Mouse (Mus musculus) embryonic facial prominence, embryonic 11.5 days (tissue): Measurements from ENCODE around the gene Slc36a1. TPM values are rescaled to one million over a fixed set of nuclear protein-coding genes. Genes with fewer than 3 reads are reported as not detected.
A peak's percentile ranks its signal among the peaks of the same experiment; 100 is the strongest.

Experiments used
- ATAC-seq: fragments of 200-750 bp; cut with Nextera tagmentation; replicated peaks from 2 replicates; pipeline ENCODE4 v1.8.0; 2017; ENCODE audit warnings: low read depth; ENCODE audit not compliant: insufficient number of reproducible peaks, low FRiP score, low TSS enrichment
- DNase-seq: peaks from one replicate; pipeline ENCODE4 v3.0.0-alpha.2; 2015; ENCODE audit warnings: low spot score
- H3K27ac ChIP-seq: fragments of 300-500 bp; sonication (generic); replicated peaks from 2 replicates; pipeline ENCODE4 v1.5.1; 2014; ENCODE audit warnings: mild to moderate bottlenecking, low read depth, low read length, control low read depth
- H3K27me3 ChIP-seq: fragments of 300-500 bp; sonication (generic); 2 replicates; pipeline ENCODE4 v1.6.1; 2014; ENCODE audit warnings: mild to moderate bottlenecking, low read length, moderate library complexity, mixed read lengths; ENCODE audit not compliant: control insufficient read depth, insufficient read depth
- H3K36me3 ChIP-seq: fragments of 300-500 bp; sonication (generic); replicated peaks from 2 replicates; pipeline ENCODE4 v1.6.1; 2014; ENCODE audit warnings: low read depth, mild to moderate bottlenecking, low read length, moderate library complexity, mixed read lengths; ENCODE audit not compliant: control insufficient read depth, insufficient read depth
- H3K4me1 ChIP-seq: fragments of 300-500 bp; sonication (generic); 2 replicates; pipeline ENCODE4 v1.6.1; 2014; ENCODE audit warnings: low read length, mixed read lengths; ENCODE audit not compliant: control insufficient read depth, insufficient read depth
- H3K4me2 ChIP-seq: fragments of 300-500 bp; sonication (generic); 2 replicates; pipeline ENCODE4 v1.6.1; 2014; ENCODE audit warnings: low read depth, mild to moderate bottlenecking, control low read depth, low read length, moderate library complexity
- H3K4me3 ChIP-seq: fragments of 300-500 bp; sonication (generic); 2 replicates; pipeline ENCODE4 v1.5.1; 2014; ENCODE audit warnings: low read depth, low read length, control low read depth
- H3K9ac ChIP-seq: fragments of 300-500 bp; sonication (generic); replicated peaks from 2 replicates; pipeline ENCODE4 v1.6.1; 2014; ENCODE audit warnings: mild to moderate bottlenecking, control low read depth, low read length
- H3K9me3 ChIP-seq: fragments of 300-500 bp; sonication (generic); replicated peaks from 2 replicates; pipeline ENCODE4 v1.6.1; 2016; ENCODE audit warnings: mild to moderate bottlenecking, low read length, inconsistent platforms, mixed read lengths; ENCODE audit not compliant: control insufficient read depth
- WGBS: fragments of 180-500 bp; shearing (Covaris S2); extraction: QIAGEN DNeasy Blood & Tissue Kit; methylation state at CpG from one replicate; pipeline ENCODE4 v1.1.7; 2014; 5-methylcytosine and 5-hydroxymethylcytosine counted together
- polyA plus RNA-seq: library from polyadenylated mRNA; unstranded; fragments of >200 nt; fragmentation: Nextera tagmentation; extraction: Ambion mirVana; gene quantifications from 2 replicates; pipeline ENCODE4 v1.2.1, GENCODE M21; 2014

Slc36a1 gene
- polyA plus RNA-seq, 1 experiment from 2014 or later: 1.9 TPM

DNA sequence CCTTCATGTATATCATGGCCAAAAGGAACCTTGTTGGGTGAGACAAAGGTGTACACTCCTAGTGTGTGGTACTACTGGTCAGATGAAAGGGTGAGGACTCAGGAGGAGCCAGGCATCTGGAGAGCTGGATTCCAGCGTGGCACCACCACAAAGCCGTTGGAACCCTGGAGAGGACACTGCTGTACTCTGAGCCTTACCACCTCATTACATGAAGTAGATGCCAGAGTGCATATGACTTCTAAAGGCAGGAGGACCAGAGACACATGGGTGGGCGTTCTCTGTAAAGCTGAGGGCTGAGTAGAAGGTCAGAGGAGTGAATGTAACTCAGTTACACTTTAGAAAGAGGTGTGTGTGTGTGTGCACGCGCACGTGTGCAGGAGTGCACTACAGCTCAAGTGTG, 16.4 kb upstream of the Slc36a1 start:
- Histone ChIP-seq H3K9me3 (no peaks in the 10 kb centered on the region), H3K4me1 (no peaks in the 10 kb centered on the region), H3K27ac (no peak overlapping the region), H3K9ac (no peak overlapping the region), H3K4me2 (no peak overlapping the region), H3K27me3 (no peaks in the 10 kb centered on the region), H3K36me3 (no peaks in the 10 kb centered on the region), H3K4me3 (no peak overlapping the region)
- DNase-seq (no peak), ATAC-seq (no peak)
- WGBS: 87% methylated on average over 6 of the region's 6 CpGs

DNA sequence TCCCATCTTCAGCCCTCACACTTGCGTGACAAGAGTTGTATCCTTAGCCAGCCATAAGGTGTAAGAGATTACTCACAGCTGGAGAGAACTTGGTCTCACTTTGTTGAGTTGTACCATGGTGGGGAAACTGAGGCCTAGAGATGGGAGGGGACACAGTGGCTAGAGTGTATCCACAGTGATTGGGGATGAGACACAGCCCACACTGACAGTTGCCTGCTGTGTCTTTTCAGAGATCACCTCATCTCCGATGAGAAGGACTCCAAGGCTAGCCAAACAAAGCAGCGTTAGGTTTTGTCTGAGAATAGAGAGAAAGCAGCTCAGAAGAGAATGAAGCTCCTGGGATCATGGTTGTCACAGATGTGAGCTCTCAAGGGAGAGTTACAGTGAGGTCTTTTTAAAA, 13.9 kb upstream of the Slc36a1 start:
- H3K4me1 ChIP-seq: no peaks in the 10 kb centered on the region
- H3K36me3 ChIP-seq: no peaks in the 10 kb centered on the region
- H3K9me3 ChIP-seq: no peaks in the 10 kb centered on the region
- no peak overlapping the region for H3K4me2 ChIP-seq
- H3K27ac ChIP-seq: no peak overlapping the region
- no peak overlapping the region for H3K9ac ChIP-seq
- DNase-seq: no peak
- no peak overlapping the region for H3K4me3 ChIP-seq
- H3K27me3 ChIP-seq: no peaks in the 10 kb centered on the region
- ATAC-seq: no peak
- 84% methylated on average over 3 of the region's 3 CpGs for WGBS

DNA sequence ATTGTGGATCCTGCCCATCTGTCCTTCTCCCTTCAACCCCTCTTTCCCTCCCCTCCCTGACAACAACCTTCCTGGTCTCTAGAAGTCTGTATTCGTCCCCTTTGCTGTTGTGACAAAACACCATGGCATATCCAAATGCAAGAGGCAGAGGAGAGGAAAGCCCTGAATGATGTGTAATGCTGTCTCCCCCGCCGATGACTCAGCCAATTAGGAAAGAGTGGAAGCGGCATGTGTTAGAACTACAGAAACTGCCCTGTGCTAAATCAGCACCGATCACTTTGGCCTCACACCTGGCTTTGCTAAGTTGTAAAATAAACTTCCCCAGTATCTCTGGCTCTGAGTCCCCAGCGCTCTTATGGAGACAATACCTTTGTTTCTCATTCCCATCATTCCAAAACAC, 7.1 kb upstream of the Slc36a1 start:
- Histone ChIP-seq H3K4me1 (no peaks in the 10 kb centered on the region), H3K27ac (no peak overlapping the region), H3K9me3 (no peaks in the 10 kb centered on the region), H3K4me2 (no peak overlapping the region), H3K36me3 (no peaks in the 10 kb centered on the region), H3K9ac (no peak overlapping the region), H3K27me3 (no peaks in the 10 kb centered on the region), H3K4me3 (no peak overlapping the region)
- no peak for DNase-seq
- no peak for ATAC-seq
- 64% methylated on average over 6 of the region's 6 CpGs for WGBS

DNA sequence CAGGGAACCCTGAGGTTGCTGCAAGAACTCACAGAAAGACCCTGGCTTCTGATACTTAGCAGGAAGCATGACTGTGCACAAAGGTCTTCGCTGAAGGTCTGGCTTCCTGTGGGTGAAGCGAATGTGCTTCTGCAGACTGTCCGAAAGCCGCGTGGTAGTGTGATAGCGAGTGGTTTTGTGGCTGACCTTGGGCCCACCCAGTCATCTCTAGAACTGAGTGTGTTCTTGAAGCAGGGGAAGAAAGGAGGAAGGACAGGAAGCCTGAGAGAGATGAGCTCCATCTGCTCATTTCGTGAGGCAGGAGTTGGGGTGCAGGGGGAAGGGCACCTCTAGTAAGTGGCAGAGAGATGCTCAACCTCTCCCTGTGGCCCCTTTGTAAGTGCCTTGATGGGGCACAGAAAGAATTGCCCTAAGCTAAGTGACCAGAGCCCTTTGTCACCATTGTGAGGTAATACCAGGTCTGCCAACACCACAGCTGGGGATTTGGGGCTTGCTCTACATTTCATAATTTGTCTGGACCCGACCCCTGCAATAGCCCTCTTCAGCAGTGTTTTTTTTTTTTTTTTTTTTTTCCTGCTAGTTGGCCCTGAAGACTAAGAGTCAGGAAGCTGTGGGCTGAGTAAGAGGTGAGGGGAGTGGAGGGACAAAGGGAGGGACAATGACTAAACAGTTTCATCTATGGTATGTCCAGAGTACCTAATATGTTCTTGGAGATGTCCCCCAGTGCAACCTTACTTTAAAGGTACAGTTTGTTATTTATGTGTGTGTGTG, 6.2 kb upstream of the Slc36a1 start:
- 79% methylated on average over 8 of the region's 8 CpGs for WGBS
- no peaks in the 10 kb centered on the region for H3K36me3 ChIP-seq
- H3K27ac ChIP-seq: no peak overlapping the region
- DNase-seq (no peak), ATAC-seq (no peak)
- H3K9ac ChIP-seq: no peak overlapping the region
- H3K27me3 ChIP-seq: no peaks in the 10 kb centered on the region
- no peak overlapping the region for H3K4me3 ChIP-seq
- no peak overlapping the region for H3K4me2 ChIP-seq
- H3K4me1 ChIP-seq: no peaks in the 10 kb centered on the region
- H3K9me3 ChIP-seq: no peaks in the 10 kb centered on the region

DNA sequence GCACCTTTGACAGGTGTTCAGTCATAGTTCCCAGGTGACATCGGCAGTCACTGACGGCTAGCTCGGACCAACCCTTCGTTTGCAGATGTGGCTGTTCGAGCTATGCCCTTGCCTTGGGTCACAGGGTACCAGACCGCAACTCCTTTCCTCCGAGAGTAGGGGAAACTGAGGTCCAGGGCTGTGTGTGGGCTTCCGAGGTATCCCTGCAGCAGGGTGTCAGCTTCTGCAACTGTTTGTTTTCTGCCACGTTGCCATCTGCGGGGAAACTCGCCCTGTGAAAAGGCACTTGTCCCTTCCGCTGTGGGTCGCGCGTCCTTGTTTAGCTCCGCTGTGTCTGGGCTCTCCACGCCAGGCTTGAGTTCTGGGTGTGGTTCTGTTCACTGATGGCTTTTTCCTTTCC, 452 bp downstream of the Slc36a1 start:
- H3K36me3 ChIP-seq: no peaks in the 10 kb centered on the region
- DNase-seq: no peak
- 9% methylated on average over 17 of the region's 17 CpGs for WGBS

DNA sequence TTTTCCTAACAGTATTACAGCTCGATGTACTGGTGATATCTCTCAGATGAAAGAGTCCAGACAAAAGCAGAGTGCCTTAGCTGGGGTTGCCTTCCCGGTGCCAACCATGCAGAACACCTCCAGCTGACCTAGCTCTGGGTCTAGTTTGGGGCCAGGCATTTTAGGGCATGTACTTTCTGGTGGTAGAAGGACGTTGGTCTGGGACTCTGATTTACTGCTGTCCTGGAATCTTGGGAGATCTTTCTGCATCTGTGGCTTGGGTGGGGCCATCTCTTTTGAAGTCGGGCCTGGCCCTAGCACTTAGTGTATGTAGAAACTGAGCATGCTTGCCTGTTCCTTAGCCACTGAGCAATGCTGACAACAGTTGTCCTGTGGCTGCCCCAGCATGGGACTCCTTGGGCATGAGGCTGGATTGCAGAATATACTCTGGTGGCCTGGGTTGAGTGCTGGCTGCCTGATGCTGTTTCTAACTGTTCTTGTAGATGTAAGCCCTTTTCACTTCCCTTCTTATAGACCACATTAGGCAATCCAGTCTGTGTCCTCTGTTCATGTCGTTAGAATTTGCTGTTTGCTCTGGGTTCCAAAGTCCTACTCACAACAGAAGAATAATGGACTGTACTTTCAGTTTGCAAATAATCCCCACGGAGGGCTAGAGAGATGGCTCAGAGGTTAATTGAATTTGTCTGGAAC, 4.0 kb downstream of the Slc36a1 start:
- DNase-seq (no peak), ATAC-seq (no peak)
- Histone ChIP-seq H3K9me3 (no peaks in the 10 kb centered on the region), H3K9ac (no peak overlapping the region), H3K4me1 (no peaks in the 10 kb centered on the region), H3K27ac (no peak overlapping the region), H3K36me3 (no peaks in the 10 kb centered on the region), H3K4me2 (no peak overlapping the region), H3K27me3 (no peaks in the 10 kb centered on the region), H3K4me3 (no peak overlapping the region)
- 69% methylated on average over 6 of the region's 6 CpGs for WGBS

More for the DNA sequence above, 452 bp downstream of the Slc36a1 start:
- H3K4me3 ChIP-seq: peak overlapping the region; percentile 77
- ATAC-seq: no peak; the same call in 1 of the 2 replicates
- no peaks in the 10 kb centered on the region for H3K27me3 ChIP-seq
- H3K9ac ChIP-seq: peak overlapping the region; percentile 78
- no peaks in the 10 kb centered on the region for H3K4me1 ChIP-seq
- no peaks in the 10 kb centered on the region for H3K9me3 ChIP-seq
- no peak overlapping the region for H3K27ac ChIP-seq
- H3K4me2 ChIP-seq: peak overlapping the region; percentile 91

DNA sequence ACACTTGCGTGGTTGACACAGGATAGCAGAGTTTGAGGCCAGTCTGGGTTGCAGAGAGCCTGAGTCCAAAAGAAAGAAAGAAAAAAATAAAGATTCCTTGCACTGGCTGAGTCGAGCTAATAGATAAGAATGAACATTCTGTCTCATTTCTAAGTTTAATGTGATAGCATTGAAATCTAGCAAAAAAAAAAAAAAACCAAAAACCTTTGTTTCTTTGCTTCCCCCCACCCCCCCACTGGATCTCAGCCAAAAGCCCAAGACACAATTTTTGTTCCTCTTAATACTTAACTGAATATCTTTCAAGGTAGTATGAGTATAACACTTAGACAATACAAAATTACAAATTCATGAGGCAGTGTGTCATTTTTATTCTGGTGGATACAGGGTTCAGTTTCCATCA, 4.9 kb downstream of the Slc36a1 start:
- H3K27me3 ChIP-seq: no peaks in the 10 kb centered on the region
- no peak overlapping the region for H3K4me2 ChIP-seq
- ATAC-seq (no peak), DNase-seq (no peak)
- no peak overlapping the region for H3K9ac ChIP-seq
- H3K4me1 ChIP-seq: no peaks in the 10 kb centered on the region
- no peak overlapping the region for H3K4me3 ChIP-seq
- no peaks in the 10 kb centered on the region for H3K9me3 ChIP-seq
- WGBS: 63% methylated on average over 2 of the region's 2 CpGs
- no peaks in the 10 kb centered on the region for H3K36me3 ChIP-seq
- H3K27ac ChIP-seq: no peak overlapping the region

DNA sequence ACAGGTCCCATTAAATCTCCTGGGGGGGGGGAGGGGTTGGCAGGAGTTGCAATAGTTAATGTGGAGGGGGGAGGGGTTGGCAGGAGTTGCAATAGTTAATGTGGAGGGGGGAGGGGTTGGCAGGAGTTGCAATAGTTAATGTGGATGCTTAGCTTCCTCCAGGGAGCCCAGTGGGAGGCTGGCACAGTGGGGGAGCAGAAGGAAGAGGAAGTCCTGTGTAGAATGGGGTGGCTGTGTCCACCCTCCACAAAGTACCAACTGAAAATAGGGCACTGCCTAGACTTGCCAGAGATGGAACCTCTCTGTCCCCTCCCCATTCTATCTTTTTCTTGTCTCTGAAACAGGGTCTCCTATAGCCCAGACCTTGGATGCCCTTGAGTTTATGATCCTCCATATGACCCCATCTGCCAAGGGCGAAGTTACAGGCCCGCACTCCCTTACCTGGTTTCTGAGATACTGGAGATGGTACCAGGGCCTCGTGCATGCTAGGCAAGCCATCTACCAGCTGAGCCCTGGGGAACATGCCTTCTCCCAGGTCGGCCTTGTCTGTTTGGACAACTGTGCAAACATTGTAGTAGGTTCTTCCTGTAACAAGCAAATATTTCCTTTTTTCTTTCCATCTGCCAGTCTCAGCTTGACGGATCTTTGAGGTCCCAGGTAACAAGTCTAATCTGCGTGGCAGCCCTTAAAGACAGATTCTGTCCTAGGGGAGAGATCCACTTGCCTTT, 5.6 kb downstream of the Slc36a1 start:
- no peak for ATAC-seq
- WGBS: 74% methylated on average over 6 of the region's 6 CpGs

More for the DNA sequence above, 5.6 kb downstream of the Slc36a1 start:
- no peak for DNase-seq
- no peaks in the 10 kb centered on the region for H3K9me3 ChIP-seq
- H3K9ac ChIP-seq: no peak overlapping the region
- no peak overlapping the region for H3K27ac ChIP-seq
- H3K4me2 ChIP-seq: no peak overlapping the region
- H3K4me1 ChIP-seq: no peaks in the 10 kb centered on the region
- H3K27me3 ChIP-seq: no peaks in the 10 kb centered on the region
- no peaks in the 10 kb centered on the region for H3K36me3 ChIP-seq
- no peak overlapping the region for H3K4me3 ChIP-seq
